Mouse (Mus musculus) neural tube, embryonic 11.5 days (tissue): ENCODE results near the gene Kalrn. TPM values are rescaled to one million over a fixed set of nuclear protein-coding genes. Genes with fewer than 3 reads are reported as not detected.

ENCODE experiments used
- ATAC-seq: fragments of 200-750 bp; cut with Nextera tagmentation; 2 replicates; pipeline ENCODE4 v1.8.0; 2017; ENCODE audit warnings: moderate number of reproducible peaks, mild to moderate bottlenecking, moderate TSS enrichment, moderate library complexity; ENCODE audit not compliant: insufficient read depth, low FRiP score, low TSS enrichment
- DNase-seq: peaks from one replicate; pipeline ENCODE4 v3.0.0-alpha.2; 2015; ENCODE audit warnings: low spot score
- H3K27ac ChIP-seq: fragments of 300-500 bp; sonication (generic); 2 replicates; pipeline ENCODE4 v1.5.1; 2014; ENCODE audit warnings: low read depth, mild to moderate bottlenecking, low read length
- H3K27me3 ChIP-seq: fragments of 300-500 bp; sonication (generic); 2 replicates; pipeline ENCODE4 v1.6.1; 2014; ENCODE audit warnings: mild to moderate bottlenecking, low read length, mixed read lengths; ENCODE audit not compliant: control insufficient read depth, insufficient read depth
- H3K36me3 ChIP-seq: fragments of 300-500 bp; sonication (generic); 2 replicates; pipeline ENCODE4 v1.6.1; 2014; ENCODE audit warnings: mild to moderate bottlenecking, low read length, moderate library complexity, mixed read lengths; ENCODE audit not compliant: control insufficient read depth, insufficient read depth
- H3K4me1 ChIP-seq: fragments of 300-500 bp; sonication (generic); 2 replicates; pipeline ENCODE4 v1.6.1; 2014; ENCODE audit warnings: low read length, mixed read lengths; ENCODE audit not compliant: control insufficient read depth, insufficient read depth
- H3K4me2 ChIP-seq: fragments of 300-500 bp; sonication (generic); 2 replicates; pipeline ENCODE4 v1.6.1; 2014; ENCODE audit warnings: low read depth, mild to moderate bottlenecking, moderate library complexity
- H3K4me3 ChIP-seq: fragments of 300-500 bp; sonication (generic); 2 replicates; pipeline ENCODE4 v1.5.1; 2014; ENCODE audit warnings: low read depth, low read length
- H3K9ac ChIP-seq: fragments of 300-500 bp; sonication (generic); 2 replicates; pipeline ENCODE4 v1.6.1; 2014; ENCODE audit warnings: mild to moderate bottlenecking, low read length
- H3K9me3 ChIP-seq: fragments of 300-500 bp; sonication (generic); 2 replicates; pipeline ENCODE4 v1.6.1; 2016; ENCODE audit warnings: low read length; ENCODE audit not compliant: control insufficient read depth
- WGBS: fragments of 180-500 bp; shearing (Covaris S2); extraction: QIAGEN DNeasy Blood & Tissue Kit; methylation state at CpG from one replicate; pipeline ENCODE4 v1.1.7; 2014; 5-methylcytosine and 5-hydroxymethylcytosine counted together
- polyA plus RNA-seq: library from polyadenylated mRNA; unstranded; fragments of >200 nt; fragmentation: Nextera tagmentation; extraction: Ambion mirVana; gene quantifications from 2 replicates; pipeline ENCODE4 v1.2.1, GENCODE M21; 2014

Kalrn gene
- polyA plus RNA-seq, 1 experiment from 2014 or later, result 17.6 TPM

- no peak for ATAC-seq
- peaks cover 2% of the 10 kb centered on the region; the same call in 1 of the 2 replicates for H3K36me3 ChIP-seq
- no peak overlapping the region for H3K27ac ChIP-seq
- H3K4me2 ChIP-seq, result no peak overlapping the region
- H3K4me3 ChIP-seq, result no peak overlapping the region
- H3K4me1 ChIP-seq, result no peaks in the 10 kb centered on the region
- DNase-seq, result no peak
- 91% methylated on average over 3 of the region's 3 CpGs for WGBS
- no peaks in the 10 kb centered on the region for H3K9me3 ChIP-seq
- H3K9ac ChIP-seq, result no peak overlapping the region
- no peaks in the 10 kb centered on the region for H3K27me3 ChIP-seq
These were observed 361.2 kb downstream of the Kalrn start for GRCm38 (mm10) chr16:34212160-34212559.

DNA sequence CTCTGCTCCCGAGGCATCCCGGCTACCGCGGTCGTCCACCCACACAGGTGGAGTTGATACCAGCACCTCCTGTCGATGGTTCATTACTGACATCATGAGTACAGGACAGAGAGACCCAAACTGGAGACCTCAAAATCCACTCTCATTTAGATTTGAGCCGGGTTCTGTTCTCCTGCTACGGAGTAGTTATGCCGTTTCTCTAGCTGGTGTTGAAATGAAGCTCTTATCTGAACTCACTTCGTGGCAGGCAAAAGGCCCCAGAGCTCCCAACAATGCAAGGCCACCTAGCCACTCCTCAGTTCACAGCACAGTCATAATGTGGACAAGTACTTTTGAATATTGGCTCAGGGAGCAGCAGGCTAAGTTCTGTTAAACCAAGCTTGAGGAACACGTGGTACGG lies 362.1 kb downstream of the Kalrn start:
- no peaks in the 10 kb centered on the region for H3K9me3 ChIP-seq
- ATAC-seq, result no peak
- H3K9ac ChIP-seq, result no peak overlapping the region
- no peak for DNase-seq
- H3K36me3 ChIP-seq, result peaks cover 2% of the 10 kb centered on the region; the same call in 1 of the 2 replicates
- H3K4me3 ChIP-seq, result no peak overlapping the region
- H3K4me2 ChIP-seq, result no peak overlapping the region
- no peaks in the 10 kb centered on the region for H3K4me1 ChIP-seq
- H3K27ac ChIP-seq, result no peak overlapping the region
- WGBS, result 91% methylated on average over 12 of the region's 12 CpGs
- no peaks in the 10 kb centered on the region for H3K27me3 ChIP-seq

GRCm38 (mm10) chr16:34208748-34209147 lies 364.6 kb downstream of the Kalrn start:
- Histone ChIP-seq H3K27ac (no peak overlapping the region), H3K4me3 (no peak overlapping the region), H3K36me3 (peaks cover 3% of the 10 kb centered on the region; the same call in 1 of the 2 replicates), H3K9ac (no peak overlapping the region), H3K9me3 (no peaks in the 10 kb centered on the region), H3K27me3 (no peaks in the 10 kb centered on the region), H3K4me1 (no peaks in the 10 kb centered on the region), H3K4me2 (no peak overlapping the region)
- ATAC-seq, result no peak
- DNase-seq, result no peak
- WGBS, result 77% methylated on average over 5 of the region's 5 CpGs

- Histone ChIP-seq H3K27me3 (no peaks in the 10 kb centered on the region), H3K9ac (no peak overlapping the region), H3K9me3 (no peaks in the 10 kb centered on the region), H3K4me3 (no peak overlapping the region), H3K27ac (no peak overlapping the region), H3K4me1 (no peaks in the 10 kb centered on the region), H3K36me3 (peaks cover 6% of the 10 kb centered on the region), H3K4me2 (no peak overlapping the region)
- ATAC-seq (no peak), DNase-seq (no peak)
- WGBS, result 92% methylated on average over 5 of the region's 5 CpGs
These were observed 365.4 kb downstream of the Kalrn start for GRCm38 (mm10) chr16:34207972-34208371.

- no peak overlapping the region for H3K4me3 ChIP-seq
- peaks cover 6% of the 10 kb centered on the region for H3K36me3 ChIP-seq
- H3K4me1 ChIP-seq, result no peaks in the 10 kb centered on the region
- H3K9ac ChIP-seq, result no peak overlapping the region
- 79% methylated on average over 13 of the region's 13 CpGs for WGBS
- no peak overlapping the region for H3K4me2 ChIP-seq
- ATAC-seq (no peak), DNase-seq (no peak)
- no peak overlapping the region for H3K27ac ChIP-seq
- no peaks in the 10 kb centered on the region for H3K27me3 ChIP-seq
- H3K9me3 ChIP-seq, result no peaks in the 10 kb centered on the region
These were observed 368.7 kb downstream of the Kalrn start for GRCm38 (mm10) chr16:34204527-34205139.

GRCm38 (mm10) chr16:34199543-34199942 lies 373.8 kb downstream of the Kalrn start:
- WGBS, result 86% methylated on average over 6 of the region's 6 CpGs
- Histone ChIP-seq H3K27ac (no peak overlapping the region), H3K4me1 (no peaks in the 10 kb centered on the region), H3K27me3 (no peaks in the 10 kb centered on the region), H3K4me3 (no peak overlapping the region), H3K4me2 (no peak overlapping the region), H3K36me3 (peaks cover 4% of the 10 kb centered on the region), H3K9me3 (no peaks in the 10 kb centered on the region), H3K9ac (no peak overlapping the region)
- ATAC-seq (no peak), DNase-seq (no peak)

- DNase-seq (peak; percentile 54), ATAC-seq (no peak)
- Histone ChIP-seq H3K9ac (no peak overlapping the region), H3K27me3 (no peaks in the 10 kb centered on the region), H3K4me2 (no peak overlapping the region), H3K27ac (no peak overlapping the region), H3K4me1 (no peaks in the 10 kb centered on the region), H3K4me3 (no peak overlapping the region), H3K36me3 (no peaks in the 10 kb centered on the region), H3K9me3 (no peaks in the 10 kb centered on the region)
- 50% methylated on average over 10 of the region's 10 CpGs for WGBS
These were observed 380.1 kb downstream of the Kalrn start for GRCm38 (mm10) chr16:34192959-34193842.

GRCm38 (mm10) chr16:34184721-34185120 lies 388.6 kb downstream of the Kalrn start:
- no peak overlapping the region for H3K4me2 ChIP-seq
- no peak overlapping the region for H3K9ac ChIP-seq
- no peak for DNase-seq
- no peak overlapping the region for H3K4me3 ChIP-seq
- no peak for ATAC-seq
- H3K9me3 ChIP-seq, result no peaks in the 10 kb centered on the region
- 79% methylated on average over 3 of the region's 3 CpGs for WGBS
- H3K36me3 ChIP-seq, result no peaks in the 10 kb centered on the region
- H3K27ac ChIP-seq, result no peak overlapping the region
- no peaks in the 10 kb centered on the region for H3K4me1 ChIP-seq
- H3K27me3 ChIP-seq, result no peaks in the 10 kb centered on the region

- no peaks in the 10 kb centered on the region for H3K4me1 ChIP-seq
- H3K4me3 ChIP-seq, result no peak overlapping the region
- 88% methylated on average over 4 of the region's 4 CpGs for WGBS
- H3K36me3 ChIP-seq, result no peaks in the 10 kb centered on the region
- H3K4me2 ChIP-seq, result no peak overlapping the region
- H3K9ac ChIP-seq, result no peak overlapping the region
- ATAC-seq (no peak), DNase-seq (no peak)
- H3K27ac ChIP-seq, result no peak overlapping the region
- no peaks in the 10 kb centered on the region for H3K27me3 ChIP-seq
- H3K9me3 ChIP-seq, result no peaks in the 10 kb centered on the region
These were observed 390.1 kb downstream of the Kalrn start for GRCm38 (mm10) chr16:34183186-34183585.
